Mouse (Mus musculus) liver, postnatal 0 days (tissue): ENCODE measurements around the gene Atp8a1. TPM values are rescaled to one million over a fixed set of nuclear protein-coding genes. Genes with fewer than 3 reads are reported as not detected.

ENCODE experiments used
- ATAC-seq: fragments of 200-750 bp; cut with Nextera tagmentation; 2 replicates; pipeline ENCODE4 v1.8.0; 2017; ENCODE audit warnings: mild to moderate bottlenecking, moderate library complexity
- DNase-seq: peaks from one replicate; pipeline ENCODE4 v3.0.0-alpha.2; 2016
- H3K27ac ChIP-seq: fragments of 300-500 bp; sonication (generic); 2 replicates; pipeline ENCODE4 v1.5.1; 2014; ENCODE audit warnings: antibody characterized with exemption, moderate library complexity, mild to moderate bottlenecking, low read depth
- H3K27me3 ChIP-seq: fragments of 300-500 bp; sonication (generic); 2 replicates; pipeline ENCODE4 v1.6.1; 2014; ENCODE audit warnings: low read length, control low read depth, mixed read lengths; ENCODE audit not compliant: insufficient read depth
- H3K36me3 ChIP-seq: fragments of 300-500 bp; sonication (generic); replicated peaks from 2 replicates; pipeline ENCODE4 v1.6.1; 2014; ENCODE audit warnings: mild to moderate bottlenecking, control low read depth, low read length, moderate library complexity, mixed read lengths; ENCODE audit not compliant: insufficient read depth
- H3K4me1 ChIP-seq: fragments of 300-500 bp; sonication (generic); 2 replicates; pipeline ENCODE4 v1.6.1; 2014; ENCODE audit warnings: antibody characterized with exemption, mild to moderate bottlenecking, control low read depth; ENCODE audit not compliant: insufficient read depth
- H3K4me2 ChIP-seq: fragments of 300-500 bp; sonication (generic); 2 replicates; pipeline ENCODE4 v1.6.1; 2014; ENCODE audit warnings: low read depth, mild to moderate bottlenecking, low read length, moderate library complexity, mixed read lengths
- H3K4me3 ChIP-seq: fragments of 300-500 bp; sonication (generic); 2 replicates; pipeline ENCODE4 v1.5.1; 2014; ENCODE audit warnings: low read depth, low read length
- H3K9ac ChIP-seq: fragments of 300-500 bp; sonication (generic); replicated peaks from 2 replicates; pipeline ENCODE4 v1.6.1; 2014; ENCODE audit warnings: mild to moderate bottlenecking, moderate library complexity
- H3K9me3 ChIP-seq: fragments of 300-500 bp; sonication (generic); 2 replicates; pipeline ENCODE4 v1.6.1; 2016; ENCODE audit warnings: mild to moderate bottlenecking, control low read depth, low read length, mixed read lengths
- CTCF ChIP-seq: sonication (generic); IDR thresholded peaks from 2 replicates; pipeline ENCODE4 v1.5.1; 2016; ENCODE audit warnings: antibody characterized with exemption, low read depth
- EP300 ChIP-seq: IDR thresholded peaks from 2 replicates; pipeline ENCODE4 v1.6.1; 2016; ENCODE audit warnings: antibody characterized with exemption, low read depth, mild to moderate bottlenecking
- WGBS: fragments of 180-500 bp; shearing (Covaris S2); extraction: QIAGEN DNeasy Blood & Tissue Kit; methylation state at CpG from one replicate; pipeline ENCODE4 v1.1.7; 2014; ENCODE audit not compliant: insufficient replicate concordance; 5-methylcytosine and 5-hydroxymethylcytosine counted together
- polyA plus RNA-seq: library from polyadenylated mRNA; unstranded; fragments of >200 nt; fragmentation: Nextera tagmentation; extraction: Ambion mirVana; gene quantifications from 2 replicates; pipeline ENCODE4 v1.2.1, GENCODE M21; 2015

Atp8a1 gene
- polyA plus RNA-seq, 1 experiment from 2014 or later, result 18.5 TPM

GRCm38 (mm10) chr5:67756138-67756537 is 91.1 kb downstream of the Atp8a1 start:
- ATAC-seq (no peak), DNase-seq (peak; percentile 42)
- no peak overlapping the region for H3K4me2 ChIP-seq
- H3K36me3 ChIP-seq, result peaks cover 10% of the 10 kb centered on the region
- H3K27me3 ChIP-seq, result no peaks in the 10 kb centered on the region
- H3K9ac ChIP-seq, result no peak overlapping the region
- TF ChIP-seq CTCF (peak; percentile 75), EP300 (no peak)
- no peak overlapping the region for H3K27ac ChIP-seq
- no peaks in the 10 kb centered on the region for H3K4me1 ChIP-seq
- no peak overlapping the region for H3K4me3 ChIP-seq
- H3K9me3 ChIP-seq, result no peaks in the 10 kb centered on the region
- WGBS, result 18% methylated on average over 6 of the region's 6 CpGs

GRCm38 (mm10) chr5:67753057-67753456 is 94.2 kb downstream of the Atp8a1 start:
- DNase-seq (no peak), ATAC-seq (no peak)
- no peak overlapping the region for H3K4me3 ChIP-seq
- no peak overlapping the region for H3K4me2 ChIP-seq
- 79% methylated on average over 2 of the region's 2 CpGs for WGBS
- H3K27me3 ChIP-seq, result no peaks in the 10 kb centered on the region
- no peaks in the 10 kb centered on the region for H3K4me1 ChIP-seq
- peaks cover 18% of the 10 kb centered on the region for H3K36me3 ChIP-seq
- TF ChIP-seq CTCF (no peak), EP300 (no peak)
- H3K9me3 ChIP-seq, result no peaks in the 10 kb centered on the region
- H3K9ac ChIP-seq, result no peak overlapping the region
- H3K27ac ChIP-seq, result no peak overlapping the region

GRCm38 (mm10) chr5:67752629-67753028 is 94.6 kb downstream of the Atp8a1 start:
- no peaks in the 10 kb centered on the region for H3K9me3 ChIP-seq
- TF ChIP-seq EP300, result no peak
- TF ChIP-seq CTCF, result no peak
- H3K4me3 ChIP-seq, result no peak overlapping the region
- no peak for DNase-seq
- no peak overlapping the region for H3K4me2 ChIP-seq
- no peaks in the 10 kb centered on the region for H3K4me1 ChIP-seq
- peaks cover 20% of the 10 kb centered on the region for H3K36me3 ChIP-seq
- H3K27ac ChIP-seq, result no peak overlapping the region
- 84% methylated on average over 10 of the region's 10 CpGs for WGBS
- no peaks in the 10 kb centered on the region for H3K27me3 ChIP-seq
- ATAC-seq, result no peak
- no peak overlapping the region for H3K9ac ChIP-seq

GRCm38 (mm10) chr5:67752007-67752406 is 95.2 kb downstream of the Atp8a1 start:
- Histone ChIP-seq H3K9me3 (no peaks in the 10 kb centered on the region), H3K27ac (no peak overlapping the region), H3K36me3 (peaks cover 20% of the 10 kb centered on the region), H3K4me1 (no peaks in the 10 kb centered on the region), H3K4me2 (no peak overlapping the region), H3K27me3 (no peaks in the 10 kb centered on the region), H3K9ac (no peak overlapping the region), H3K4me3 (no peak overlapping the region)
- 80% methylated on average over 3 of the region's 3 CpGs for WGBS
- TF ChIP-seq EP300 (no peak), CTCF (peak; percentile 64)
- ATAC-seq (no peak), DNase-seq (no peak)

- Histone ChIP-seq H3K4me1 (no peaks in the 10 kb centered on the region), H3K9me3 (no peaks in the 10 kb centered on the region), H3K4me3 (no peak overlapping the region), H3K9ac (no peak overlapping the region), H3K27ac (no peak overlapping the region), H3K36me3 (peaks cover 16% of the 10 kb centered on the region), H3K4me2 (no peak overlapping the region), H3K27me3 (no peaks in the 10 kb centered on the region)
- TF ChIP-seq EP300, result no peak
- TF ChIP-seq CTCF, result no peak
- ATAC-seq (no peak), DNase-seq (no peak)
- WGBS, result 75% methylated on average over 3 of the region's 3 CpGs
Observed at GRCm38 (mm10) chr5:67739261-67739660, 108.0 kb downstream of the Atp8a1 start.

GRCm38 (mm10) chr5:67738133-67738532 is 109.1 kb downstream of the Atp8a1 start:
- H3K4me2 ChIP-seq, result no peak overlapping the region
- no peak overlapping the region for H3K9ac ChIP-seq
- no peak overlapping the region for H3K27ac ChIP-seq
- no peaks in the 10 kb centered on the region for H3K9me3 ChIP-seq
- 92% methylated on average over 10 of the region's 10 CpGs for WGBS
- H3K27me3 ChIP-seq, result no peaks in the 10 kb centered on the region
- ATAC-seq (no peak), DNase-seq (no peak)
- no peak overlapping the region for H3K4me3 ChIP-seq
- no peaks in the 10 kb centered on the region for H3K4me1 ChIP-seq
- no peak for TF ChIP-seq EP300
- H3K36me3 ChIP-seq, result peaks cover 10% of the 10 kb centered on the region

- Histone ChIP-seq H3K4me3 (no peak overlapping the region), H3K4me2 (no peak overlapping the region), H3K9me3 (no peaks in the 10 kb centered on the region), H3K9ac (no peak overlapping the region), H3K27ac (no peak overlapping the region), H3K36me3 (peaks cover 10% of the 10 kb centered on the region), H3K27me3 (no peaks in the 10 kb centered on the region), H3K4me1 (no peaks in the 10 kb centered on the region)
- no peak for DNase-seq
- WGBS, result 91% methylated on average over 1 of the region's 1 CpGs
- TF ChIP-seq CTCF, result no peak
- no peak for TF ChIP-seq EP300
- ATAC-seq, result no peak
Observed at GRCm38 (mm10) chr5:67735771-67736170, 111.5 kb downstream of the Atp8a1 start.
